Mouse (Mus musculus): ENCODE results near the gene Zfp207. TPM values are rescaled to one million over a fixed set of nuclear protein-coding genes. Genes with fewer than 3 reads are reported as not detected.
"Not testable (repeated sequence)": the region's sequence is repeated elsewhere in the genome, so short reads cannot be mapped to it uniquely, and the experiment has no call there.

The Zfp207 gene
- polyA plus RNA-seq (2012; rRNA removed), result 154 and 162 TPM in 2 replicates

DNA sequence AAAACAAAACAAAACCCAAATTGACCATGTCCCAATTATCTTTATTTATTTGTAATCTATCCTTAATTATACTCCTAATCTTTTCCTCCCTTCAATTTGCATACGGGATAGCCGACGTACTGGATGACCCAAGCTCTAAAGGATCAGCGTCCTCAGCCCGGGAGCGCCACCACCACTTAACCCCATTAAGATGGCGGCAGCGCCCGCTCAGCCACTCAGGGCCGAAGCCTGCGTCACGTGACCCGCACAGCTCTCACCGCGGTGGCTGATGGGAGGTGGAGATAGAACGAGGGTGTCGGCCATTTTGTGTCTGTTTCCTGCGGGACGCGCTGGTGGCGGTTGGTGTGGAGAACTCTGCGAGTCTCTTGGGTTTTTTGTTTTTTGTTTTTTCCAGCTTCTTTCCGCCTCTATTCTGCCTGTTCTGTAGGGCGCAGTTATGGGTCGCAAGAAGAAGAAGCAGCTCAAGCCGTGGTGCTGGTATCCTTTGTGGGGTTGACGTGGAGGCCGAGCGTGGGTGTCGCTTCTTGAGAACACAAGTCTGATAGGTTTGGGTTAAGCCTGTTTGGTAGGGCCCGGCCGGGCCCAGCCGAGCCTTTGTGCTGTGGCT is at the start of gene Zfp207:
Gene Zfp207, plus strand, starts transcription at position 261 of the 607 bp plus-strand sequence.
- DNase-seq (ENCODE audit: extremely low spot score in 1 of 2, low spot score in 1 of 2), result peak; percentile 94 to 99

GRCm38 (mm10) chr11:80335609-80336350 is 47.3 kb upstream of the Zfp207 start:
- no peak for DNase-seq (ENCODE audit: extremely low spot score in 1 of 2, low spot score in 1 of 2)

- no peak for DNase-seq (ENCODE audit: extremely low spot score in 1 of 2, low spot score in 1 of 2)
Observed at GRCm38 (mm10) chr11:80336351-80336730, 46.7 kb upstream of the Zfp207 start.

- no peak for DNase-seq (ENCODE audit: extremely low spot score in 1 of 2, low spot score in 1 of 2)
Observed at GRCm38 (mm10) chr11:80342482-80342881, 40.6 kb upstream of the Zfp207 start.

GRCm38 (mm10) chr11:80351832-80352430 is 31.1 kb upstream of the Zfp207 start:
- peak; percentile 14 to 96 for DNase-seq (ENCODE audit: extremely low spot score in 1 of 2, low spot score in 1 of 2)

DNA sequence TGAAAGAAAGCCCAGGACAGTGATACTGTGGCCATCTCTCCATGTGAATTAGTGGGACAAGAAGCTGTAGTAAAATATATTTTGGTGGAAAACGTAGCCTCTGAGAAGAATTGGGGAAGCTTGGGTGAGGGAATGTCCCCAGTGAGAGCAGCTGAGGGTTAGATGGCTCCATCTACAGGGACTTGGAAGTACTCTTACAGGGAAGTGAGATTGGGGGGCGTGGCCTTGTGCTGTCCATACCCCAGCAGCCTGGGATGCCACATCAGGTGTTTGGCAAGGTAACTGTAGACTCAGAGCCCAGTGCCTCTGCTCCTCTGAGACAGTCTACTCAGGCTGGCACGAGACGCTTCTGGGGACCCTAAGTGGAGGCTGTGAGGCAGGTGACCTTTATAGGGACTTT is 28.2 kb upstream of the Zfp207 start:
- DNase-seq (ENCODE audit: extremely low spot score in 1 of 2, low spot score in 1 of 2), result peak in 1 of 2 experiments; percentile 11

- DNase-seq (ENCODE audit: extremely low spot score in 1 of 2, low spot score in 1 of 2), result no peak
Observed at GRCm38 (mm10) chr11:80368949-80369348, 14.1 kb upstream of the Zfp207 start.

DNA sequence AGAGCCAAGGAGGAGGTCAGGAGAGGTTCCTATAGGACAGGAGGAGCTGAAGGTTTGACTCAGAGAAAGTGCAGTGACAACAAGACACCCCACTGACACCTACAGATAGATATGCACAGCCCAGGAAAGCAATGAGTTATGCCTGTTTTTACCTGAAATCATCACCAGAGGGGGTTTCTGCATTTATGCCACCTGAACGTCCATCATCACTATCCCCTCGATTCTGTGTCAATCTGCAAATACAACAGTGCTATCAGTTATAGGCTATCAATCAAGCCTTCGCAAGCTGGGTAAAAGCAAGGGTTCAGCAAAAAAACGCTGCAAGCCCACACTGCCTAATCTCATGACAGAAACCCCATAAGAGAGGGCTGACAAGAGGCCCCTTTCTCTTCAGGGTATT is 6.4 kb upstream of the Zfp207 start:
- no peak for DNase-seq (ENCODE audit: extremely low spot score in 1 of 2, low spot score in 1 of 2)

DNA sequence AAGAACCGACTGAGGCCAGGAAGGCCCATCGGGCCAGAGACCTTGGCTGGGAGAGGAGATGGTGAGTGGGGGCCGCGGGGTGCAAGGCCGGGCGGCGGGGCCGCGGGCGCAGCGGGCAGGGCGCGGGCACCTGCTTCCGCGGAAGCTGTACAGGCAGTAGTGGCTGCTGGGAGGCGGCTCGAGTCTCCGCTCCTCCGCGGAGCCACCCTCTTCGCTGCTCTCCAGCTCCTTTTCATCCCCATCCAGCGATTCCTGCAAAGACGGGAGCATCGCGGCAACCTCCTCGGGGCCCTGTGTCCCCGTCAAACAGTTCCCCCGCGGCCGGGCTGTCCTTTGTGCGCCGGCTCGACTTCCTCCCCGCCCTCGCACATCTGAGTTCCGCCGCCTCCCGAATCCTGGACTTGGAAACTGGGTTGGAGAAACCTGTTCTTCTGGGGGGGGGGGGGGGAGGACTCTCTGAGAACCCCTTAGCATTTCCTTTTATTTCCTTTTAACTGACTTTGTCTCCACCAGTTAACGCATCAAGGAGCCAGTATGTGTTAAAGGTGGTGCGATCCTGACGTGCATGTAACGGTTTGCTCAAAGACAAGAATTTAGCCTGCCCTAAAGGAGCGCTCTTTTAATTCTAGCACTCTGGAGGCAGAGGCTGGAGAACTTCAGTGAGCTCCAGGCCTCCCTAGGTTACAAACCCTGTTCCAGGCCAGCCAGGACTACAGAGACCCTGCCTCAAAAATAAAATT is 5.2 kb upstream of the Zfp207 start, which contains the start of gene 5730455P16Rik:
Gene 5730455P16Rik, minus strand, starts transcription at position 323 of the 740 bp plus-strand sequence.
- DNase-seq (ENCODE audit: extremely low spot score in 1 of 2, low spot score in 1 of 2), result peak; percentile 53 to 88

GRCm38 (mm10) chr11:80378452-80379068 is 4.5 kb upstream of the Zfp207 start:
- not testable (repeated sequence) for DNase-seq (ENCODE audit: extremely low spot score in 1 of 2, low spot score in 1 of 2)

GRCm38 (mm10) chr11:80379184-80379583 is 3.9 kb upstream of the Zfp207 start:
- not testable (repeated sequence) for DNase-seq (ENCODE audit: extremely low spot score in 1 of 2, low spot score in 1 of 2)

DNA sequence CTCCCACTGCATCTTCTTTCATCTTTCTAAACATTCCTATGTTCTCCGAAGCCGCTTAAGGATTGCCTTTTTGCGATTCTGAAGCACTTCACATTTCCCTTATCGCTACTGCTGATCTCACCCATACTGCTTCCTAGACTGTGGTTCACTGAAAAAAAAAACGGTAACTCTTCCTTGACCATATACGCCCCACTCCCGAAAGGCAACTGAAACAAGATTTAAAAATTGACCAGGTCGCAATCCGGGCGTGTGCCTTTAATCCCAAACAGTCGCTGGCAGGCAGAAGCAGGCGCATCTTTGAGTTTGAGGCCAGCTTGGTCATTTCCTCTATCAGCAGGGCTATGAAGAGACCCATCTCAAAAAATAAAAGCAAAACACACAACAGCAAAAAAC is 457 bp upstream of the Zfp207 start:
- DNase-seq (ENCODE audit: extremely low spot score in 1 of 2, low spot score in 1 of 2), result peak in 1 of 2 experiments; percentile 38

DNA sequence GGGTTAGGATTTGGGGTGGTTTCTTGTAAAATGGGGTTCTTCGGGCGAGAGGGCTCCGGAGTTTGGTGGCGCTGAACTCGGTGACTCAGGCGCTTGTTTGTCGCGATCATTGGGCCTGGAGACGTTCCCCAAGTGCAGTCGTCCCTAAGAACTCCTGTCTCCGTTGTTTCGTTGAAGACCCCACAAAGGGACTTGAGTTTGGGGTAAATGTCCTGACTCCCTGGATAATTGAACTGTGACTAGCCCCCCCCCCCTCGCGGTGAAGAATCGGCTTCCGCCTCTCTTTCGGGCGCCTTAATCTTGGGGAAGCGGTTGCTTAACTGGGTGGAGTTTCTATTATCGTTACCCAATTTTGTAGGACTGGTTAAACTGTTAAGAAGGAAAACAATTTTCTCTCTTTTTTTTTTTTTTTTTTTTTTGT is 557 bp downstream of the Zfp207 start:
- no peak for DNase-seq (ENCODE audit: extremely low spot score in 1 of 2, low spot score in 1 of 2)

GRCm38 (mm10) chr11:80384461-80384860 is 1.4 kb downstream of the Zfp207 start:
- DNase-seq (ENCODE audit: extremely low spot score in 1 of 2, low spot score in 1 of 2), result no peak

DNA sequence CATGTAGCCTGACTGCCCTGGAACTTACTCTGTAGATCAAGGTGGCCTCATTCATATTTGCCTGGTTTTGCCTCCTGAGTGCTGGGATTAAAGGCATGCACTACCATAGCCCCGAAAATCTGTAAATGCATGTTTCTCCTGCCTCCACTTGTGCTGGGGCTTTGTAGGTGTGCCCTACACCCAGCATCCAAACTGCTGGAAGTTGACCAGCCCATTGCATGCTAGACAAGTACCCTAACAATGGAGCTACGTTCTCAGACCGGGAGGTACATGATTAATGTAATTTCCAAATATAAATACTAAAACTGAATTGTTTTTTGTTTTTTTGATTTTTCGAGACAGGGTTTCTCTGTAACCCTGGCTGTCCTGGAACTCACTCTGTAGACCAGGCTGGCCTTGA is 2.0 kb downstream of the Zfp207 start:
- DNase-seq (ENCODE audit: extremely low spot score in 1 of 2, low spot score in 1 of 2), result no peak

DNA sequence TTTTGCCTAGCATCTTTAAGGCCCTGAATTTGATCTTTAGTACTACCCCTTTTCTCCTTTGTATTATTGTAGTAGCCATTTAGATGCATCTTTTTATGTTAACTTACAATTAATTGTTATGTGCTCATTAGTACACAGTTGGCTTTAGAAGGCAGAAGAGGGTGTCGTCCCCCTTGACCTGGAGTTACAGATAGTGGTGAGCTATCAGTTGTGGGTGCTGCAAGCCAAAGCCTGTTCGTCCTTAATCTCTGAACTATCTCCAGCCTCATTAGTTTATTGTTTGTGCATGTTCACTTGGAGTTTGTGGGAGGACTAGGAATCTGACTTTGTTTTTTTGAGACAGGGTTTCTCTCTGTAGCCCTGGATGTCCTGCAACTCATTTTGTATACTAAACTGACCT is 3.7 kb downstream of the Zfp207 start:
- no peak for DNase-seq (ENCODE audit: extremely low spot score in 1 of 2, low spot score in 1 of 2)

GRCm38 (mm10) chr11:80389885-80390284 is 6.8 kb downstream of the Zfp207 start:
- no peak for DNase-seq (ENCODE audit: extremely low spot score in 1 of 2, low spot score in 1 of 2)

DNA sequence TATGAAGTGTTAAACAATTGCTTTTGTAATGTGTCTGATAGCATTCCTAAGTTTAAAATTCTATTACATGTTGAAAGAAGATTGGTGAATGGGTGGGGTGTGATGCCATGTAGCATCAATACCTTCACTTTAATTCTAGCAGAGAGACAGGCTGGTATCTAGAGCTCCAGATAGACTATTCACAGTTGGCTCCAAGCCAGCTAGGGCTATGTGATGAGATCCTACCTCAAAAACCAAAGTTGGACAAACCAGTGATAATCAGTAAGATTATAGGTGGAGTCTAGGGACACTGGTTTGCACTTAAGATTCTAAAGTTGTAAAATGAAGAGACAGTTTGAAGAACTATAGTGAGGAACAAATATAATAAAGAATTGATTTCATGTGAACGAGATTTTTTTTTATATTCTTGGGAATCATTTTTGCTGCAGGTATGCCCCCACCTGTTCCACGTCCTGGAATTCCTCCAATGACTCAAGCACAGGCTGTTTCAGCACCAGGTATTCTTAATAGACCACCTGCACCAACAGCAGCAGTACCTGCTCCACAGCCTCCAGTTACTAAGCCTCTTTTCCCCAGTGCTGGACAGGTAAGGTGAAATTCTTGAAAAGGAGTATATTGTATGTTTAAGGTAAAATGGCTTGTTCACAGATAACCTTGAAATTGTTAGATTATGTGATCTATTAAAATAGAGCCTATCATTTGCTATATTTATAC is 8.5 kb downstream of the Zfp207 start:
- DNase-seq (ENCODE audit: extremely low spot score in 1 of 2, low spot score in 1 of 2), result no peak

DNA sequence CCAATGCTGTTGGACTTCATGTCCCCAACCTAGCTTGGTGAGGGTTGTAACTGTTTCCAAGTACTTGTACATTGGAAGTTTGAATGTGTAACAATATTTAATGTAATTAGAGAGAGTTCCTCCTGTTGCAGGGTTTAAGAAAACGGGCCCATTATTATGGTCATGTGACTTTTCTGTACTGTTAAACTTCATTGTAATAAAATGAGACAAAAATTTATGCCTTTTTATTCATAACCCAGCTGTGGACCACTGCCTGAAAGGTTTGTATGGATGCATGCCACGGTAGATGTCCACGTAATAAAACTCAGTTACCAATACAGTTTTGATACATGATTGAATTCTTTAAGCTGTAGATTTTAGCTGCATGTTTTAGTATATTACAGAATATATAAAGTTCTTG is 12.9 kb downstream of the Zfp207 start:
- no peak for DNase-seq (ENCODE audit: extremely low spot score in 1 of 2, low spot score in 1 of 2)

DNA sequence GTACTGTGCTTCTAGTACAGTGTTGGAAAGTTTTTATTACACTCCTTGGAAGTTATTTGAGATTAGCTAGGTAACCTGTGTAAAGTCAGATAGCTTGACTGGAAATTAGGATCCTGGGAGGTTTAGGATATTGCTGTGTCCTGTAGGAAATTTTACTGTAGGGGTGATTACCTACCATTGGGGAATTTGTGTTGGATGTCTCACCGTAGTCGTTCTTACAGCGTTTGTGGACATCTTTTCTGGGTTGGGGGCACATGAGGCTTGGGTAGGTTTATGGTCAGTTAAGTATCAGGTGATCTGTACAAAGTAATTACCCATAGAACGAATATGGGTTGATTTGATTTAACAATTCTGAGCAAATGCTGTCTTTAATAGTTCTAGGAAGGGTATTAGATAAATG is 13.5 kb downstream of the Zfp207 start:
- DNase-seq (ENCODE audit: extremely low spot score in 1 of 2, low spot score in 1 of 2), result no peak
